8 mouse cellular contexts compared by ENCODE assay signal in the genomic region with DNA sequence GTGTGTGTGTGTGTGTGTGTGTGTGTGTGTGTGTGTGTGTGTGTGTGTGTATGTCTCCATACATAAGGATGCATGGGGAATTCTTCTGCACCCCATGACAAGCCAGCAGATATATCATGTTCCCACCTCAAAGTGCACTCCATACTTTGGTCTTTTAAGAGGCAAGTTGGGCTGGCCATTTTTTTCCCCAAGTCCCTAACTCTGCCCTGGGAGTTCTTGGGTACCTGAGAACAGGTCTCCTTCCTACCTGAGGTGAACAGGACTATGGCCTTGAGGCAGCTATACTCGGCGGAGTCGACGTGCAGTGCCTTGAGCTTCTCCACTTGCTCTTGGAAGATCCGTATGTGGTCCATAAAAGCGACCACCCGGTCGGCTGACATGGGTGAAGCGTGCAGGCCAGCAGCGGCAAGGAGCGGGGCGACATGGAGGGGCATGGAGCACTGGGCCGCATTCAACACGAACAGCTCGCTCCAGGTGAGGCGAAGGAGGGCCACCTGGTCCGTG. TPM values are rescaled to one million over a fixed set of nuclear protein-coding genes. Genes with fewer than 3 reads are reported as not detected.
DNase-seq lines count a peak whose midpoint lies in the region; ATAC-seq lines count a peak whose summit lies in the region.

No protein-coding gene starts in this region.

- peak overlapping the region; percentile 65 for H3K4me3 ChIP-seq in heart, embryonic 16.5 days (ENCODE audit: low read length)
- H3K4me3 ChIP-seq in forebrain, embryonic 16.5 days (replicated peaks; ENCODE audit: low read length): peak overlapping the region; percentile 70
- peak overlapping the region; percentile 89 for H3K4me3 ChIP-seq in midbrain, embryonic 10.5 days

- H3K4me1 ChIP-seq in heart, embryonic 16.5 days (ENCODE audit: control insufficient read depth, insufficient read depth, low read length): no peaks in the 10 kb centered on the region; the same call in 1 of the 2 replicates
- H3K4me1 ChIP-seq in forebrain, embryonic 16.5 days (replicated peaks; ENCODE audit: control insufficient read depth, insufficient read depth, low read length): peaks cover 20% of the 10 kb centered on the region
- H3K4me1 ChIP-seq in midbrain, embryonic 10.5 days: peaks cover 65% of the 10 kb centered on the region

- H3K9me3 ChIP-seq in heart, embryonic 16.5 days (replicated peaks; ENCODE audit: control insufficient read depth, low read length): no peaks in the 10 kb centered on the region
- H3K9me3 ChIP-seq in forebrain, embryonic 16.5 days (ENCODE audit: control insufficient read depth, low read length): no peaks in the 10 kb centered on the region
- no peaks in the 10 kb centered on the region for H3K9me3 ChIP-seq in midbrain, embryonic 10.5 days (replicated peaks)

- WGBS in heart, embryonic 16.5 days: 20% methylated on average over 17 of the region's 17 CpGs
- WGBS in forebrain, embryonic 16.5 days: 15% methylated on average over 17 of the region's 17 CpGs
- 3% methylated on average over 17 of the region's 17 CpGs for WGBS in midbrain, embryonic 10.5 days

- peak overlapping the region; percentile 88 for H3K4me2 ChIP-seq in heart, embryonic 16.5 days (ENCODE audit: low read depth, low read length)
- peak overlapping the region; percentile 90 for H3K4me2 ChIP-seq in forebrain, embryonic 16.5 days (ENCODE audit: low read length)

- H3K27ac ChIP-seq in heart, embryonic 16.5 days (ENCODE audit: low read length): no peak overlapping the region
- H3K27ac ChIP-seq in forebrain, embryonic 16.5 days (ENCODE audit: low read length): peak overlapping the region; percentile 39
- H3K27ac ChIP-seq in midbrain, embryonic 10.5 days (replicated peaks): peak overlapping the region; percentile 99

- H3K36me3 ChIP-seq in heart, embryonic 16.5 days (ENCODE audit: control insufficient read depth, insufficient read depth): no peaks in the 10 kb centered on the region
- no peaks in the 10 kb centered on the region for H3K36me3 ChIP-seq in forebrain, embryonic 16.5 days (ENCODE audit: control insufficient read depth, insufficient read depth)
- H3K36me3 ChIP-seq in midbrain, embryonic 10.5 days: peaks cover 62% of the 10 kb centered on the region

- no peak for ATAC-seq in heart, embryonic 16.5 days (replicated peaks; ENCODE audit: extremely low read depth, insufficient read depth, low FRiP score)
- ATAC-seq in forebrain, embryonic 16.5 days: no peak

- peaks cover 35% of the 10 kb centered on the region for H3K27me3 ChIP-seq in heart, embryonic 16.5 days (ENCODE audit: control insufficient read depth, insufficient read depth, low read length)
- peaks cover 30% of the 10 kb centered on the region for H3K27me3 ChIP-seq in forebrain, embryonic 16.5 days (replicated peaks; ENCODE audit: control insufficient read depth, insufficient read depth, low read length)
- peaks cover 82% of the 10 kb centered on the region for H3K27me3 ChIP-seq in midbrain, embryonic 10.5 days (ENCODE audit: low read depth, poor library complexity, severe bottlenecking)

- no peak for DNase-seq in heart, adult 18-20 months
- peak; percentile 23 for DNase-seq in adipocyte (ENCODE audit: low spot score)
- no peak for DNase-seq in midbrain, embryonic 10.5 days (ENCODE audit: low spot score)
- no peak for DNase-seq in urinary bladder, postnatal 36 days (ENCODE audit: low spot score in 2 of 2)
- no peak for DNase-seq in testis, postnatal 10 days (ENCODE audit: low spot score)
- no peak for DNase-seq in frontal cortex, postnatal 10 days (ENCODE audit: low spot score in 2 of 2)

- peak overlapping the region; percentile 83 for H3K9ac ChIP-seq in heart, embryonic 16.5 days (ENCODE audit: low read length)
- peak overlapping the region; percentile 80 for H3K9ac ChIP-seq in forebrain, embryonic 16.5 days (replicated peaks; ENCODE audit: low read depth, low read length)

RNA-seq across cellular contexts. Expression of a gene that starts 9.0 kb away (rescaled TPM):
- 15.4 and 20.0 TPM in 2 replicates for polyA plus RNA-seq in heart, embryonic 16.5 days (2015; fragmentation: Nextera tagmentation; extraction: Ambion mirVana)
- total RNA-seq in heart, adult 18-20 months (2021): 10 to 100 TPM; 13.6 to 14.8 TPM
- polyA plus RNA-seq in forebrain, embryonic 16.5 days (2015; fragmentation: Nextera tagmentation; extraction: Ambion mirVana): 88.4 and 90.6 TPM in 2 replicates
- polyA plus RNA-seq in midbrain, embryonic 10.5 days (2016; fragmentation: Nextera tagmentation; extraction: Ambion mirVana): 86.8 and 89.2 TPM in 2 replicates
